Mouse (Mus musculus) WW6 (cell line): Measurements from ENCODE around the gene Crtac1.

ENCODE experiments used
- DNase-seq: peaks from one replicate; pipeline ENCODE4 v3.0.0-alpha.2; 2013; ENCODE audit warnings: low read depth, low spot score

Gene Crtac1

GRCm38 (mm10) chr19:42425208-42425607 lies 6.4 kb downstream of the Crtac1 start:
- DNase-seq: no peak

- no peak for DNase-seq
Observed at GRCm38 (mm10) chr19:42415042-42415441, 16.5 kb downstream of the Crtac1 start.

- peak; percentile 59 for DNase-seq
Observed at GRCm38 (mm10) chr19:42409856-42410255, 21.7 kb downstream of the Crtac1 start.

GRCm38 (mm10) chr19:42409226-42409625 lies 22.4 kb downstream of the Crtac1 start:
- no peak for DNase-seq

DNA sequence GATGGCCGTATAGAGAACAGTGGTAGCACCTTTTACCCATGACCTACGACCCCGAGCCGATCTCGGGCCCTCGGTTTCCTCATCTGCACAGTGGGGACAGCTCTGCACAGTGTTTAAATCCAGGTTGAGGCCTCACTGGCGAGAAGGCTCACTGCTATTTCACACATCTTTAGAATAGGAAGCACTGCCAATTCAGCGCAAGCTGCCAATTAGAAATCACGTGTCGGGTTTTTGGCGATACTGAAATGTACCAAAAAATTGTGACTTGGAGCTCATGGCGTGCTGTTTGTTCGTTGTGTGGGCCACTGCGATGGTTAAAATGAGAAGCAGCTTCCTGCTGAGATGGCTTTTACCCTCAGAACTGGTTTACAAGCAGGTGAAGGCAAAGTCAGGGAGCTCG lies 27.2 kb downstream of the Crtac1 start:
- DNase-seq: no peak

- DNase-seq: no peak
Observed at GRCm38 (mm10) chr19:42399974-42400373, 31.6 kb downstream of the Crtac1 start.

- no peak for DNase-seq
Observed at GRCm38 (mm10) chr19:42397281-42397680, 34.3 kb downstream of the Crtac1 start.

- no peak for DNase-seq
Observed at GRCm38 (mm10) chr19:42394848-42395534, 36.6 kb downstream of the Crtac1 start.

DNA sequence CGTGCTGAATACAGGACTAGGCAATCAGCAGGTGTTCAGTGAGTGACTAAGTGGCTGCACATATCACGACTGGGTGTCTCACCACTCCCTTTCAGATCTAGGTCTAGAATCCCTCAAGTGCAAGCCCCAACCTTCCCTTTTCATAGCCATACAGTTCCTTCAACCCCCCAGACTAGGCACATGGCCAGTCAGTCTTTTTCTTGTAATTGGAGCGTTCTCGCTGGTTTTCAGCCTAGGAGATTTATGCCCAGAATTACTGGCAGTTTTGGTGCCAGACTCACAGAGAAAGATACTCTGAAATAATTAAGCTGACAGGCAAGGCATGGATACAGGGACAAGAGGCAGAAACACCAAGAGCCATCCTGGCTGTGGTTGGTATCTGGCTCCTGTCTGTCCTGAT lies 37.7 kb downstream of the Crtac1 start:
- no peak for DNase-seq

- DNase-seq: no peak
Observed at GRCm38 (mm10) chr19:42392094-42392493, 39.5 kb downstream of the Crtac1 start.

DNA sequence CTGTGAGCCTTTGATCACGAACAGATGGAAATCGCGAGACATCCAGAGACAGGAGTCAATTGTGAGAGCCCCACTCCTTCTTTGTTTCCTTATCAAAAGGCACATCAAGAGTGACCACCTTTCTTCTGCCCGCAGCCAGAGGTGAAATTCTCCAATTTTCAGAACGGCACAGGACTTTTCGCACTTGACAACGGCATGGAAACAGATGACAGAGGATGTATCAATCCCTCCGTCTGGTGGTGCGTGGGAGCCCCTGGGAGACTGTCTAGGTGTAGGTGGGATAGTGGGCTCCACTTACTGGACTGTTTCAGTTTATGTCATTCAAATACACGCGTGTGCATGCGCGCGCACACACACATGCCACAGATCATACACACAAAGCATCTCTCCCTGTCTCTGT lies 42.0 kb downstream of the Crtac1 start:
- DNase-seq: no peak

GRCm38 (mm10) chr19:42384981-42385598 lies 46.5 kb downstream of the Crtac1 start:
- DNase-seq: peak; percentile 40

GRCm38 (mm10) chr19:42380981-42381373 lies 50.6 kb downstream of the Crtac1 start:
- no peak for DNase-seq

DNA sequence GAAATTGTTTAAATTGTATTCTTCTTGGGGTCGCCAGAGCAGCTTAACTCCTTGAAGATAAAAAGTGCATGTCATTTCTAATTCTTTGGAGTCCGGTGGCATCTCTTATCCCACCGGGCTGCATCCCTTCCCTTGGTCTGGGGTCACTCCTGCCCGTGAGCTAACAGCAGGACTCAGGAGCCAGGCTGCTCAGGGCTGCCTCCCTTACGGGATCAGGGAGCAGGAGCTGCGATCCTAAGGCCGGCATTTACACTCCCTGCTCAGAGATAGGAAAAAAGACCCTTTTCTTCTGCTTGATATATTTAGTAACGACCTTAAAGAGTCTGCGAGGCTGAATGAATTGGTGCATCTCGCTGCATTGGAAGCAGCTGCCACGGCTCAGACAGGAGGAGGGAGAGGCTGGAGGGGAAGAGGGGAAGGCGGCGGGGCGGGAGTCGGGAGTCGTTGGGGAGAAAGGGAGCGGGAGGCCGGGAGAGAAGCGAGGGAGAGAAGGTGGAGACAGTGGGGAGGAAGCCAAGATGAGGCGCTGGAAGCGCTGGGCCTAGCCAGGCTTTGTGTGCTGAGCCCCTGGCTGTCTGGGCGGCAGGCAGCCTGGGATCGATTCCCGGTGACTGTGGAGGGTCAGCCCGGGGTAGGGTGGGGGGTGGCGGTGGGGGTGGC lies 51.1 kb downstream of the Crtac1 start:
- DNase-seq: no peak

- DNase-seq: no peak
Observed at GRCm38 (mm10) chr19:42379798-42380197, 51.8 kb downstream of the Crtac1 start.

- no peak for DNase-seq
Observed at GRCm38 (mm10) chr19:42377206-42377605, 54.4 kb downstream of the Crtac1 start.

- DNase-seq: no peak
Observed at GRCm38 (mm10) chr19:42363551-42363950, 68.0 kb downstream of the Crtac1 start.

- no peak for DNase-seq
Observed at GRCm38 (mm10) chr19:42358406-42358805, 73.2 kb downstream of the Crtac1 start.

- DNase-seq: no peak
Observed at GRCm38 (mm10) chr19:42356854-42357253, 74.7 kb downstream of the Crtac1 start.

DNA sequence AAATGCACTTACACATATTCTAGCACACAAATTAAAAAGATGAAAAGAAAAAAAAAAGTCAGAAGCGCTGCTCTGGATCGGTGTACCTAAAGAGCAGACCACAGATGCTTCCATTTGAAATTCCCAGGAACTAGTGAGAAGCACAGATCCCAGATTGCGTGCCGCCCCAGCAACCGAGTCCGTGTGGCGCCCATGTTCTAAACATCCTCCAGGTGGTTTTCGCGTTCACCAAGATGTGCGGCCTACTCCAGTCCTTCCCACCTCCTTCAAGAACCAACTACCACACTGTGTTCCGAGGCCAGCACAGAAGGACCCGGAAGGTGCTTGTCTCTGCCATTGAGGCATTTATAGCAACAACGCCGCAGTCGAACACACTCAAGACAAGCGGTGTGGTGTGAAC lies 76.1 kb downstream of the Crtac1 start:
- DNase-seq: no peak

- DNase-seq: no peak
Observed at GRCm38 (mm10) chr19:42341183-42341582, 90.4 kb downstream of the Crtac1 start.

- DNase-seq: no peak
Observed at GRCm38 (mm10) chr19:42332081-42332736, 99.4 kb downstream of the Crtac1 start.
